Mouse (Mus musculus): ENCODE data around the gene Msh3.

GRCm38 (mm10) chr13:92361609-92362008, 6.8 kb upstream of the Msh3 start:
- TF ChIP-seq POLR2A (IDR thresholded peaks at IDR 0.05; ENCODE audit: borderline replicate concordance, control insufficient read depth, low read depth, low read length), result no peak
- TF ChIP-seq CTCF (IDR thresholded peaks at IDR 0.05; ENCODE audit: control insufficient read depth, insufficient read depth, low read length), result no peak

Data from bone marrow, adult 2 months (tissue).